Mouse (Mus musculus): ENCODE data around the gene Cdh20.

DNA sequence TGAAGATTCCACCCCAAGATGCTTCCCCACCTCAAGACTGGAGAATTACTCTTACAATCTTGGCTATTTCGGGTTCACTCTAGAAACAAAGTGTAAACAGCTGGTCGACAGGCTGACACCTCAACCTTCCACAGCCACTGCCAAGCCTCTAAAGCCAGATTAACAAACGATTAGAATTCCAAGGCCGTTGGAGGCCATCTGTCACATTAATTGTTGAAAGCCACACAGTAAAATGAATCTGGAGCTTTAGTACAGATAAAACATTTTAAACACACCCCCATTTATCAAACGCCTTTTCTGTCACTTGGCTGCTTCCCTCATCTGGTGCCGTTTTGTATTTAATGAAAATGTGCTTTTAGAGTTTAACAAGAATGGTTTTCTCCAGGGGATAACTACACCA, 188.7 kb downstream of the Cdh20 start:
- TF ChIP-seq CTCF (IDR thresholded peaks at IDR 0.05; ENCODE audit: control insufficient read depth, insufficient read depth, insufficient replicate concordance, low read depth, low read length) (no peak), POLR2A (IDR thresholded peaks at IDR 0.05; ENCODE audit: control insufficient read depth, low read depth, low read length) (no peak)
